Mouse (Mus musculus) lung, adult 2 months (tissue): Measurements from ENCODE around the gene Rps6ka1.

Experiments
- CTCF ChIP-seq: fragments of 200-500 bp; IDR thresholded peaks from 2 replicates; pipeline ENCODE4 v1.5.1; 2011; ENCODE audit warnings: mild to moderate bottlenecking, low read length, control low read depth; ENCODE audit not compliant: insufficient read depth
- POLR2A ChIP-seq: fragments of 200-500 bp; IDR thresholded peaks from 2 replicates; pipeline ENCODE4 v1.6.1; 2011; ENCODE audit warnings: low read depth, mild to moderate bottlenecking, control low read depth, low read length, borderline replicate concordance; ENCODE audit errors: extremely low read depth

DNA sequence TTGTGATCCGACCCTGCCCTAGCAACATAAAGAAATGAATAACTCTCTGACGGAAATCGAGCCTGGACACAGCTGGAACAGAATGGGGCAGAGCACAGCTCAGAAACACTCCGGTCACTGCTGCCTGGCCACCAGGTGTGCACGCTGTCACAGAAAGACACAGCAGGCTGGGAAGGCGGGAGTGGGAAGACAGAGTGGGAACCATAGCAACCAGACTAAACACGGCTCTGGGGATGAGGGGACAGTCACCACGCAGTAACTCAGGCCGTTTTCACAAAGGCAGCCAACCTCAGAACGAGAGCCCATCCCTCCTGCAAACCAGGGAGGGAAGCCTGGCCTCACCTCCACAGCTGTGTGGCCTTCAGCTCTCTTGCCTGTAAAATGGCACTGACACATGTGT, 34.0 kb downstream of the Rps6ka1 start:
- no peak for TF ChIP-seq POLR2A
- TF ChIP-seq CTCF = no peak
